Mouse (Mus musculus) neural tube, embryonic 14.5 days (tissue): ENCODE results near the gene E2f2. TPM values are rescaled to one million over a fixed set of nuclear protein-coding genes. Genes with fewer than 3 reads are reported as not detected.

ENCODE experiments used
- ATAC-seq: fragments of 200-750 bp; cut with Nextera tagmentation; 2 replicates; pipeline ENCODE4 v1.8.0; 2017; ENCODE audit warnings: low read depth, mild to moderate bottlenecking, moderate TSS enrichment, moderate library complexity
- H3K27ac ChIP-seq: fragments of 300-500 bp; sonication (generic); 2 replicates; pipeline ENCODE4 v1.5.1; 2014; ENCODE audit warnings: low read depth, mild to moderate bottlenecking, control low read depth, low read length, moderate library complexity, mixed read lengths
- H3K27me3 ChIP-seq: fragments of 300-500 bp; sonication (generic); 2 replicates; pipeline ENCODE4 v1.6.1; 2014; ENCODE audit warnings: low read length; ENCODE audit not compliant: control insufficient read depth, insufficient read depth
- H3K36me3 ChIP-seq: fragments of 300-500 bp; sonication (generic); 2 replicates; pipeline ENCODE4 v1.6.1; 2014; ENCODE audit warnings: low read length, mixed read lengths; ENCODE audit not compliant: control insufficient read depth, insufficient read depth
- H3K4me1 ChIP-seq: fragments of 300-500 bp; sonication (generic); 2 replicates; pipeline ENCODE4 v1.6.1; 2014; ENCODE audit warnings: low read length; ENCODE audit not compliant: control insufficient read depth, insufficient read depth
- H3K4me2 ChIP-seq: fragments of 300-500 bp; sonication (generic); 2 replicates; pipeline ENCODE4 v1.6.1; 2014; ENCODE audit warnings: mild to moderate bottlenecking, low read depth, low read length, control low read depth
- H3K4me3 ChIP-seq: fragments of 300-500 bp; sonication (generic); 2 replicates; pipeline ENCODE4 v1.5.1; 2014; ENCODE audit warnings: low read depth, low read length, control low read depth, mixed read lengths
- H3K9ac ChIP-seq: fragments of 300-500 bp; sonication (generic); replicated peaks from 2 replicates; pipeline ENCODE4 v1.6.1; 2014; ENCODE audit warnings: low read depth, mild to moderate bottlenecking, control low read depth, low read length, mixed read lengths
- H3K9me3 ChIP-seq: fragments of 300-500 bp; sonication (generic); 2 replicates; pipeline ENCODE4 v1.6.1; 2016; ENCODE audit warnings: low read length; ENCODE audit not compliant: control insufficient read depth
- WGBS: fragments of 180-500 bp; shearing (Covaris S2); extraction: QIAGEN DNeasy Blood & Tissue Kit; methylation state at CpG from one replicate; pipeline ENCODE4 v1.1.7; 2014; 5-methylcytosine and 5-hydroxymethylcytosine counted together
- polyA plus RNA-seq: library from polyadenylated mRNA; unstranded; fragments of >200 nt; fragmentation: Nextera tagmentation; extraction: Ambion mirVana; gene quantifications from 2 replicates; pipeline ENCODE4 v1.2.1, GENCODE M21; 2014

Gene E2f2
- polyA plus RNA-seq, 1 experiment from 2014 or later, result 1.4 TPM

- Histone ChIP-seq H3K27ac (no peak overlapping the region), H3K36me3 (no peaks in the 10 kb centered on the region), H3K27me3 (no peaks in the 10 kb centered on the region), H3K4me1 (peaks cover 12% of the 10 kb centered on the region; the same call in 1 of the 2 replicates), H3K4me2 (no peak overlapping the region), H3K9ac (no peak overlapping the region), H3K4me3 (no peak overlapping the region), H3K9me3 (no peaks in the 10 kb centered on the region)
- WGBS, result 90% methylated on average over 8 of the region's 8 CpGs
- no peak for ATAC-seq
These were observed 43.4 kb downstream of the E2f2 start for GRCm38 (mm10) chr4:136215576-136215975.

DNA sequence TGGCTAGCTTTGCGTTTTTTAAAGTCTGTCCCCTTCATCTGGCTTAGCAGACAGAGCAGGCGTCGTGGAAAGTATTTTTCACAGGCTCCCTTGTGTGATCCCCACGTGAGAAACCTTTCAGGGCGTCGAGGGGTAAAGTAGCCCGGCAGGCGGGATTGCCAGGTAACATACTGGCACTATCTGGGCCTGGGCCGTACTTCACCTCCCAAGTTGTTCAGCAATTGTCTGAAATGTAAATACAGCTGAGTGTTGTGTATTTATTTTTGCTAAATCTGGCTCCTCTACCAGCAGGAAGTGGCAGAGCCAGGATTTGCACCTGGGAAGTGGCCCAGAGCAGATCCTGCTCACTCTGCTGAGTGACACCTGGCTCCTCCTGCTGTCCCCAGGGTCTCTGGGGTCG, 44.9 kb downstream of the E2f2 start:
- Histone ChIP-seq H3K36me3 (no peaks in the 10 kb centered on the region), H3K4me3 (no peak overlapping the region), H3K4me2 (no peak overlapping the region), H3K27ac (peak overlapping the region; percentile 44; the same call in 1 of the 2 replicates), H3K4me1 (peaks cover 12% of the 10 kb centered on the region; the same call in 1 of the 2 replicates), H3K9me3 (no peaks in the 10 kb centered on the region), H3K9ac (no peak overlapping the region), H3K27me3 (no peaks in the 10 kb centered on the region)
- WGBS, result 66% methylated on average over 10 of the region's 10 CpGs
- ATAC-seq, result no peak

DNA sequence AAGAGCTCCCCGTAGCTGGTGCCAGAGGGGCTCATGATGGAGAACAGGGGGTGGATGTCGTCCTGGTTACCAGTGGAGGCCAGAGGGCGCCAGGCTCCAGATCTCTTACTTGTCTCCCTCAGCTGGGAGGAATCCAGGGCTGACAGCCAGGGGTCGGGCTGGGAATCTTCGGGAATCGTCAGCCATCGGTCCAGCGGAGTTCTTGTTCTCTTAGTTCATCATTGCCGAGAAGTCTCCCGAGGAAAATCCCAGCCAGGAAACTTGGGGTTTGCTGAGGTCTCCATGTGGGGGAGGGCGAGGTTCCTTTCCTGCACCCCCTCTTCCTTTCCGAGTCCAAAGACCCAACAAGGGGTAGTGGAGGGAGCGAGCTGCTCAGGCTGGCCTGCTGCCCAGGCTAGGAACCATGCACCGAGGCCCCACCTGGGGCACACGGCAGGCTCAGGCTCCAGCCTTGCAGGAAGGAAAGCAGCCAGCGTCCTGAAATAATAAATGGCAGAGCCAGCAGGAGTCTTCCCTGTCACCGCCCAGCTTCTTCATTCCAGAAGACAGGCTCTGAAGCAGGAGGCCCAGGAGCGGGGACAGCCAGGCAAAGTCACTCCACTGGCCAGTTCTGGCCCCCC, 46.5 kb downstream of the E2f2 start:
- H3K4me3 ChIP-seq, result no peak overlapping the region
- H3K36me3 ChIP-seq, result no peaks in the 10 kb centered on the region
- no peak overlapping the region for H3K9ac ChIP-seq
- 7% methylated on average over 18 of the region's 18 CpGs for WGBS
- H3K27ac ChIP-seq, result peak overlapping the region; percentile 63; the same call in 1 of the 2 replicates
- H3K27me3 ChIP-seq, result no peaks in the 10 kb centered on the region
- H3K4me1 ChIP-seq, result peaks cover 18% of the 10 kb centered on the region
- peak; percentile 38; the same call in 1 of the 2 replicates for ATAC-seq
- no peaks in the 10 kb centered on the region for H3K9me3 ChIP-seq
- peak overlapping the region; percentile 22 for H3K4me2 ChIP-seq

- Histone ChIP-seq H3K9ac (no peak overlapping the region), H3K4me3 (no peak overlapping the region), H3K27ac (no peak overlapping the region), H3K4me1 (peaks cover 26% of the 10 kb centered on the region), H3K27me3 (no peaks in the 10 kb centered on the region), H3K36me3 (no peaks in the 10 kb centered on the region), H3K4me2 (no peak overlapping the region), H3K9me3 (no peaks in the 10 kb centered on the region)
- ATAC-seq, result no peak
- 13% methylated on average over 17 of the region's 17 CpGs for WGBS
These were observed 48.1 kb downstream of the E2f2 start for GRCm38 (mm10) chr4:136220133-136220775.

- ATAC-seq, result peak; percentile 86
- H3K9me3 ChIP-seq, result no peaks in the 10 kb centered on the region
- no peak overlapping the region for H3K4me2 ChIP-seq
- H3K4me3 ChIP-seq, result no peak overlapping the region
- 54% methylated on average over 13 of the region's 13 CpGs for WGBS
- no peaks in the 10 kb centered on the region for H3K27me3 ChIP-seq
- H3K9ac ChIP-seq, result no peak overlapping the region
- peaks cover 19% of the 10 kb centered on the region for H3K4me1 ChIP-seq
- H3K27ac ChIP-seq, result peak overlapping the region; percentile 60
- no peaks in the 10 kb centered on the region for H3K36me3 ChIP-seq
These were observed 51.5 kb downstream of the E2f2 start for GRCm38 (mm10) chr4:136223549-136224239.

- Histone ChIP-seq H3K36me3 (no peaks in the 10 kb centered on the region), H3K4me1 (peaks cover 14% of the 10 kb centered on the region), H3K27me3 (no peaks in the 10 kb centered on the region), H3K4me2 (no peak overlapping the region), H3K9me3 (no peaks in the 10 kb centered on the region), H3K27ac (peak overlapping the region; percentile 60; the same call in 1 of the 2 replicates), H3K4me3 (no peak overlapping the region), H3K9ac (no peak overlapping the region)
- 37% methylated on average over 5 of the region's 5 CpGs for WGBS
- no peak; the same call in 1 of the 2 replicates for ATAC-seq
These were observed 52.0 kb downstream of the E2f2 start for GRCm38 (mm10) chr4:136224240-136224559.

GRCm38 (mm10) chr4:136224677-136225460, 52.7 kb downstream of the E2f2 start:
- Histone ChIP-seq H3K9ac (no peak overlapping the region), H3K27me3 (no peaks in the 10 kb centered on the region), H3K4me1 (peaks cover 14% of the 10 kb centered on the region), H3K27ac (peak overlapping the region; percentile 60; the same call in 1 of the 2 replicates), H3K4me3 (no peak overlapping the region), H3K36me3 (no peaks in the 10 kb centered on the region), H3K4me2 (no peak overlapping the region), H3K9me3 (no peaks in the 10 kb centered on the region)
- whole genome bisulfite sequencing, result 83% methylated on average over 23 of the region's 23 CpGs
- no peak for ATAC-seq

GRCm38 (mm10) chr4:136227408-136227807, 55.2 kb downstream of the E2f2 start:
- no peak overlapping the region for H3K4me2 ChIP-seq
- H3K9me3 ChIP-seq, result no peaks in the 10 kb centered on the region
- 78% methylated on average over 7 of the region's 7 CpGs for WGBS
- H3K27ac ChIP-seq, result no peak overlapping the region
- no peaks in the 10 kb centered on the region for H3K27me3 ChIP-seq
- H3K9ac ChIP-seq, result no peak overlapping the region
- H3K4me3 ChIP-seq, result no peak overlapping the region
- H3K4me1 ChIP-seq, result peaks cover 14% of the 10 kb centered on the region
- ATAC-seq, result no peak
- H3K36me3 ChIP-seq, result no peaks in the 10 kb centered on the region
